Mouse (Mus musculus): ENCODE data around the gene Fhit.

DNA sequence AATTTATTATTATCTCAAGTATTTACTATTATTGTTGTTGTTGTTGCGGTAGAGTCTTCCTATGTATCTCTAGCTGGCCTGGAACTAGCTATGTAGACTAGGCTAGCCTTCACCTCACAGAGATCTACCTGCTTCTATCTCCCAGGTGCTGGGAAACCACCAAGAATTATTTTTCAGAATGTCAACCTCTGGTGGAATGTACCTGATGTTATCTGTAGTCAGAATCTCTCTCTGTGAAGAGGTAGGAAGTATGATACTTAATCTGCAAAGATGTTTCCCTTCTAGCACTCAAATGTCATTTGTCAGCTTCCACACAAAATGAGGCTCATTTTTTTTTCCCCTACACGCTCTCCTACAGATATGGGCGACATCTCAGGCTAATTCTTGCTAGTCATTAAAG lies 377.9 kb downstream of the Fhit start:
- no peak for TF ChIP-seq POLR2A (IDR thresholded peaks at IDR 0.05; ENCODE audit: borderline replicate concordance, extremely low read depth, insufficient read depth, insufficient read length, poor library complexity, severe bottlenecking)
- no peak for TF ChIP-seq CTCF (IDR thresholded peaks at IDR 0.05; ENCODE audit: borderline replicate concordance, extremely low read depth, insufficient read depth, insufficient read length)
